Mouse (Mus musculus) heart, embryonic 11.5 days (tissue): ENCODE measurements at regions not wholly inside any gene's neighbourhood (a gene's known extent, or its start where the extent isn't known, plus 50 kb on each side); places are given as distances from the start of the nearest gene placed in this dataset.

Source experiments
- ATAC-seq: fragments of 200-750 bp; cut with Nextera tagmentation; replicated peaks from 2 replicates; pipeline ENCODE4 v1.8.0; 2017; ENCODE audit warnings: moderate library complexity; ENCODE audit not compliant: insufficient number of reproducible peaks, low FRiP score, low TSS enrichment
- H3K27ac ChIP-seq: fragments of 300-500 bp; sonication (generic); 2 replicates; pipeline ENCODE4 v1.5.1; 2014; ENCODE audit warnings: mild to moderate bottlenecking, low read depth, low read length
- H3K27me3 ChIP-seq: fragments of 300-500 bp; sonication (generic); 2 replicates; pipeline ENCODE4 v1.6.1; 2014; ENCODE audit warnings: mild to moderate bottlenecking, low read length, mixed read lengths; ENCODE audit not compliant: control insufficient read depth, insufficient read depth
- H3K36me3 ChIP-seq: fragments of 300-500 bp; sonication (generic); 2 replicates; pipeline ENCODE4 v1.6.1; 2014; ENCODE audit warnings: mild to moderate bottlenecking, low read length, moderate library complexity, mixed read lengths; ENCODE audit not compliant: control insufficient read depth, insufficient read depth
- H3K4me1 ChIP-seq: fragments of 300-500 bp; sonication (generic); 2 replicates; pipeline ENCODE4 v1.6.1; 2014; ENCODE audit warnings: low read length; ENCODE audit not compliant: control insufficient read depth, insufficient read depth
- H3K4me2 ChIP-seq: fragments of 300-500 bp; sonication (generic); 2 replicates; pipeline ENCODE4 v1.6.1; 2014; ENCODE audit warnings: mild to moderate bottlenecking, moderate library complexity
- H3K4me3 ChIP-seq: fragments of 300-500 bp; sonication (generic); 2 replicates; pipeline ENCODE4 v1.5.1; 2014; ENCODE audit warnings: low read depth, low read length
- H3K9ac ChIP-seq: fragments of 300-500 bp; sonication (generic); 2 replicates; pipeline ENCODE4 v1.6.1; 2014; ENCODE audit warnings: mild to moderate bottlenecking, low read depth, low read length, moderate library complexity
- H3K9me3 ChIP-seq: fragments of 300-500 bp; sonication (generic); replicated peaks from 2 replicates; pipeline ENCODE4 v1.6.1; 2016; ENCODE audit warnings: low read length; ENCODE audit not compliant: control insufficient read depth
- WGBS: fragments of 180-500 bp; shearing (Covaris S2); extraction: QIAGEN DNeasy Blood & Tissue Kit; methylation state at CpG from one replicate; pipeline ENCODE4 v1.1.7; 2014; ENCODE audit not compliant: insufficient replicate concordance; 5-methylcytosine and 5-hydroxymethylcytosine counted together

DNA sequence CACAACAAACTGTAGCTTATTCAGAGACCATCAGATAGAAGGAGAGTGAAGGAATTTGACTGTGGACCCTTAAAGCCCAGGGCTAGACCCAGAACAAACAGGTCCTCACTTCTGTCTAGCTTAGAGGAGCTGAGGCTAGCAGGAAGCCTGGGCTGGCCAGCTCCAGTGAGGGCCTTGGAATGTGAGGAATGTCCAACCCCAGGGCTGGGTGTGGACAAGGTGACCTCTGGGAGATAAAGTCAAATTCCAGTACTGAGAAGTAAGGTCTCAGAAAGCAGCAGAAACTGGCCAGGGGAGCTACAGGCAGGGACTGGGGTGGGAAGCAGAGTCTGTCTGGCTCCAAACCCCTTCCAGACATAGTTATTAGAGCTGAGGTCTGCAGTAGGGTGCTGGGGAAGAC lies 51.0 kb upstream of the Ssbp3 start:
- no peak overlapping the region for H3K9ac ChIP-seq
- H3K36me3 ChIP-seq: no peaks in the 10 kb centered on the region
- no peak overlapping the region for H3K4me3 ChIP-seq
- peaks cover 5% of the 10 kb centered on the region for H3K27me3 ChIP-seq
- no peak overlapping the region for H3K4me2 ChIP-seq
- H3K9me3 ChIP-seq: no peaks in the 10 kb centered on the region
- no peak for ATAC-seq
- H3K4me1 ChIP-seq: peaks cover 37% of the 10 kb centered on the region
- peak overlapping the region; percentile 69 for H3K27ac ChIP-seq

DNA sequence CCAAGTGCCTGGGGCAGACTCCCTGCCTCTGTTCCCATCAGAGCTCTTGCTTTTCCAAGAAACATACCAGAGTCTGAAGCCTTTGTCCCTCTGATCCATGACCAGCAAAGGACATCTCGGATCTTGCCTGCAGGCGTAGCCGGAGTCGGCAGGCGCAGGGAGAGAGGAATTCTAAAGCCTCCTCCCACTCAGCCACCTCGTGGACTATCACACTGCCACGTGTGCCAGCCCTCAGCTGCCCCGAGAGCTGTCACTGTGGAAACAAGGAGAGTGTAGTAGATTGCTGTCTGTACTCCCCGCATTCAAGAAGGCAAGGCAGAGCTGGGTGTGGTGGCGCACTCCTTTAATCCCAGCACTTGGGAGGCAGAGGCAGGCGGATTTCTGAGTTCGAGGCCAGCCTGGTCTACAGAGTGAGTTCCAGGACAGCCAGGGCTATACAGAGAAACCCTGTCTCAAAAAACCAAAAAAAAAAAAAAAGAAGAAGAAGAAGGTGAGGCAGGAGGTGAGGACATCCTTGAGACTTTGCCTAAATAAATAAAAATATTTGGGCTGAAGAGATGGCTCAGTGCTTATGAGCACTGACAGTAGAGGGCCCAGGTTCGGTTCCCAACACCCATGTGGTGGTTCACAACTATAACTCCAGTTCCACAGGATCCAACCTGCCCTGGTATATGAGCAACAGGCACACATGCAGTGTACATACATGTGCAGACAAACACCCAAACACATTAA lies 52.0 kb upstream of the Ssbp3 start:
- 66% methylated on average over 13 of the region's 13 CpGs for WGBS
- Histone ChIP-seq H3K4me2 (no peak overlapping the region), H3K27ac (no peak overlapping the region), H3K9ac (no peak overlapping the region), H3K36me3 (no peaks in the 10 kb centered on the region), H3K4me1 (peaks cover 43% of the 10 kb centered on the region), H3K9me3 (no peaks in the 10 kb centered on the region), H3K27me3 (peaks cover 5% of the 10 kb centered on the region), H3K4me3 (no peak overlapping the region)
- no peak for ATAC-seq

DNA sequence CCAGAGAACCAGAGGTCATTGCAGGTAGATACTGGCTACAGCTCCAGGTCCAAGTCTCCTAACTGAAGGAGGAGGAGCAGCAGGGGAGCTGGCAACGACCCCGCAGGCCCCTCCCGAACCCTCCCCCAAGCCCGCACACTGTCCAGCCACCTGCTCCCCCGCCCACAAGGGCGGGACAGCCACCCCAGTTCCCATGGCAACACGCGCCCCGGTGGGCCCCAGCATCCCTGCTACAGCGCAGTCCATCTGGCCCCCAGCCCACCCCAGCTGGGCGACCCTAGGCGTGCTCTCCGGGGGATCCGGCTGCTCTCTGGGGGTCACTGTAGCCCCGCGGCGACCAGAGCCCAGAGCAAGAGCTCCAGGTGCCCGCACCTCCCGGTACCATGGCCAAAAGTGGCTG lies 51.0 kb upstream of the Acot11 start:
- Histone ChIP-seq H3K4me1 (peaks cover 29% of the 10 kb centered on the region), H3K9ac (no peak overlapping the region), H3K27me3 (peaks cover 5% of the 10 kb centered on the region), H3K27ac (no peak overlapping the region), H3K9me3 (no peaks in the 10 kb centered on the region), H3K36me3 (no peaks in the 10 kb centered on the region), H3K4me2 (peak overlapping the region; percentile 1), H3K4me3 (no peak overlapping the region)
- 11% methylated on average over 19 of the region's 19 CpGs for WGBS
- ATAC-seq: no peak

DNA sequence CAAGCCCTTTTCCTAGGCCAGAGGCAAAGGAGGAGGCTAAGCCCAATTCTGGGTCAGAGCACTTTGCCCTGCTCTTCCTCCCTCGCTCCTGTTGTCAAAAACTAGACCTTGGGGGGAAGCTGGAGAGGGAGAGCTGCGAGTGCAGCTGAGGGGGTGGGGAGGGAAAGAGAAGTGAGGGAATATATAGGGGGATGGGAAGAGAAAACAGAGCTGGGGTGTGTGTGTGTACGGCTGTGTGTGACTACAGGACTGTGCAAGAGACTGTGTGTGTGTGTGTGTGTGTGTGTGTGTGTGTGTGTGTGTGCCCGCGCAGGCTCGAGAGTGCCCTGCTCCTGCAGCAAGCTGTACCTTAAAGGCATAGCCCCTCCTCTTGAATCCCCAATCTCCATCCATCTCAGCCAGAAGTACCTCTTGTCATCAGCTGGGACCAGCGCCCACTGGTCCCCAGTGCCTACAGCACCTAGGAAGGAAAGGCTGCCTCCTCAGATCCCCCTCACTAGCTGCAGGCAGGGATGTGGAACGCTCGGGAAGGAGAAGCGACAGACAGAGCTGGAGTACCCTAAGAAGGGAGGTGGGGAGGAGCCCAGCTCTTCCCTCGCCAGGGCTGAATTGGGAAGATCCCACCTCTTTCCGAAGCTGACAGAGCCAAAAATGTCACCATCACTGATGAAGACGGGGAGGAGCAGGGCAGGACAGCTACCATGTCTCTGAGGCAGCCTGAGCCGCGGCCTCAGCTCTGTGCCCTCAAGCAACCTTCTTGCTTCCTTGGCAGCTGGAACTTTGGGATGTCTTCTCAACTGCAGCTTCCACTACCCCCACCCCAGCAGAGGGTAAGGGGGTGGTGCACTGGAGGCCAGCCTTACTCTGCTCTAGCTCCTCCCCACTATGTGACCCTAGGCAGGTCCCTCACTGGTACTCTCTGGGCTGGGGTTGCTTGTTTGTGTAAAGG lies 49.8 kb upstream of the Acot11 start:
- Histone ChIP-seq H3K9ac (peak overlapping the region; percentile 49; the same call in 1 of the 2 replicates), H3K36me3 (no peaks in the 10 kb centered on the region), H3K4me2 (peak overlapping the region; percentile 49), H3K4me1 (peaks cover 24% of the 10 kb centered on the region), H3K27ac (peak overlapping the region; percentile 46; the same call in 1 of the 2 replicates), H3K27me3 (peaks cover 5% of the 10 kb centered on the region), H3K4me3 (peak overlapping the region; percentile 8), H3K9me3 (no peaks in the 10 kb centered on the region)
- ATAC-seq: peak; percentile 44; the same call in 1 of the 2 replicates
- WGBS: 11% methylated on average over 14 of the region's 15 CpGs
